Mouse (Mus musculus) kidney, embryonic 16.5 days (tissue): ENCODE measurements around the gene Sorl1. TPM values are rescaled to one million over a fixed set of nuclear protein-coding genes. Genes with fewer than 3 reads are reported as not detected.

Experiments
- ATAC-seq: fragments of 200-750 bp; cut with Nextera tagmentation; 2 replicates; pipeline ENCODE4 v1.8.0; 2017; ENCODE audit warnings: moderate TSS enrichment; ENCODE audit not compliant: low FRiP score, low TSS enrichment
- H3K27ac ChIP-seq: fragments of 300-500 bp; sonication (generic); 2 replicates; pipeline ENCODE4 v1.5.1; 2014; ENCODE audit warnings: low read length
- H3K27me3 ChIP-seq: fragments of 300-500 bp; sonication (generic); 2 replicates; pipeline ENCODE4 v1.6.1; 2014; ENCODE audit warnings: low read length, control low read depth, mixed read lengths; ENCODE audit not compliant: insufficient read depth
- H3K36me3 ChIP-seq: fragments of 300-500 bp; sonication (generic); 2 replicates; pipeline ENCODE4 v1.6.1; 2014; ENCODE audit warnings: low read length, control low read depth, mixed read lengths; ENCODE audit not compliant: insufficient read depth
- H3K4me1 ChIP-seq: fragments of 300-500 bp; sonication (generic); 2 replicates; pipeline ENCODE4 v1.6.1; 2014; ENCODE audit warnings: low read length, control low read depth, mixed read lengths; ENCODE audit not compliant: insufficient read depth
- H3K4me2 ChIP-seq: fragments of 300-500 bp; sonication (generic); replicated peaks from 2 replicates; pipeline ENCODE4 v1.6.1; 2014; ENCODE audit warnings: low read depth, low read length
- H3K4me3 ChIP-seq: fragments of 300-500 bp; sonication (generic); 2 replicates; pipeline ENCODE4 v1.5.1; 2014; ENCODE audit warnings: mild to moderate bottlenecking, low read length
- H3K9ac ChIP-seq: fragments of 300-500 bp; sonication (generic); replicated peaks from 2 replicates; pipeline ENCODE4 v1.6.1; 2014; ENCODE audit warnings: low read length
- H3K9me3 ChIP-seq: fragments of 300-500 bp; sonication (generic); 2 replicates; pipeline ENCODE4 v1.6.1; 2016; ENCODE audit warnings: low read length, control low read depth
- WGBS: fragments of 180-500 bp; shearing (Covaris S2); extraction: QIAGEN DNeasy Blood & Tissue Kit; methylation state at CpG from one replicate; pipeline ENCODE4 v1.1.7; 2014; 5-methylcytosine and 5-hydroxymethylcytosine counted together
- polyA plus RNA-seq: library from polyadenylated mRNA; unstranded; fragments of >200 nt; fragmentation: Nextera tagmentation; extraction: Ambion mirVana; gene quantifications from 2 replicates; pipeline ENCODE4 v1.2.1, GENCODE M21; 2015

The Sorl1 gene
- polyA plus RNA-seq, 1 experiment from 2014 or later: 12.5 TPM

DNA sequence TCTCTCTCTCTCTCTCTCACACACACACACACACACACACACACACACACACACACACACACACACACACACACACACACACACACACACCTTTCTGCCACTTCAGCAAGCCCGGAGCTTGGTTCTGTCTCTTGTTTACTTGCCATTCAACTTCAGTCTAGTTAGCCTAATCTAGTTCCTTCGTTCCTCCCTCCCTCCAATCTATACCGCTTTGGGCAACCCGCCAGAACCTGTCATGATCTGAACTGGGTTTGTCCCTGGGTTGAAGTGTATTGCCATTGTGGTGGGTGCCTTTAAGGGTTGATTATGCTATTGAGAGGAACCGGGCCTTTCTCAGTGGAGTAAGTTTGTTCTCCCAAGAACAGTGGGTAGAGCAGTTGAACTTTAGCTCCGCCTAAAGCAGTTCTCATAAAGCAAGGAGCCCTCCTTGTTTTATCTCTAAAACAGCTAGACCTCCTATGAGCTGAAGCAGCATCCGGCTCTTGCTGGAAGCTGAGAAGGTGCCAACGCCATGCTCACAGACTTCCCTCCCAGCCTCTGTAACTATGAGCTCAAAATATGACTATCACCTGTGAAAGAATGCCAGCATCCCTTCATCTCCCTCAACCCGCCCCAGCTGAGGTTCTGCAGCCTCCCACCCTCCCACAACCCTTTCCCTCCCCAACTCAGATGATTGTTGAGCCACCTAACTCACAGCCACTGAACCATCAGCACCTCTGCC lies 1.3 kb upstream of the Sorl1 start:
- Histone ChIP-seq H3K36me3 (no peaks in the 10 kb centered on the region), H3K27me3 (no peaks in the 10 kb centered on the region), H3K27ac (no peak overlapping the region), H3K9me3 (no peaks in the 10 kb centered on the region), H3K9ac (no peak overlapping the region), H3K4me1 (peaks cover 22% of the 10 kb centered on the region), H3K4me2 (no peak overlapping the region), H3K4me3 (no peak overlapping the region)
- no peak for ATAC-seq
- WGBS: 85% methylated on average over 9 of the region's 9 CpGs

DNA sequence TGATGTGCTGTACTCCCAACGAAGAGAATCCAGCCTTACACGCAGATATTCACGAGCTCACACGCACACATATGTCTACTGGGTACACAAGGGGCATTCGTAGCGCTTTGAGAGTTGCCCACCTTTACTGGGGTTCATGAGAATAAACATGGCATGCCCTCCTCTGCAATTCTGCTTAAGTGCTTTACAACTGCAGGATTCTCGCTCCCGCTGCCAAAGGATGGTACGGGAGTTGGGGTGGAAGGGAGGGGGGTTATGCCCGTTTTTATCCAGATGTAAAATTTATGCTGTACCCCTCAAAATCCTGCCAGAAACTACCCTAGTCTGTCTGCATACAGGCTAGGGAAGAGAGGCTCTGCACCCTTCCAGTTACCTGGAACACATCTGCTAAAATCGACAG lies 893 bp downstream of the Sorl1 start:
- H3K9ac ChIP-seq: peak overlapping the region; percentile 87
- H3K36me3 ChIP-seq: no peaks in the 10 kb centered on the region
- peaks cover 22% of the 10 kb centered on the region for H3K4me1 ChIP-seq
- H3K4me3 ChIP-seq: peak overlapping the region; percentile 83
- H3K9me3 ChIP-seq: no peaks in the 10 kb centered on the region
- no peaks in the 10 kb centered on the region for H3K27me3 ChIP-seq
- no peak for ATAC-seq
- peak overlapping the region; percentile 97 for H3K4me2 ChIP-seq
- WGBS: 29% methylated on average over 11 of the region's 11 CpGs
- no peak overlapping the region for H3K27ac ChIP-seq

DNA sequence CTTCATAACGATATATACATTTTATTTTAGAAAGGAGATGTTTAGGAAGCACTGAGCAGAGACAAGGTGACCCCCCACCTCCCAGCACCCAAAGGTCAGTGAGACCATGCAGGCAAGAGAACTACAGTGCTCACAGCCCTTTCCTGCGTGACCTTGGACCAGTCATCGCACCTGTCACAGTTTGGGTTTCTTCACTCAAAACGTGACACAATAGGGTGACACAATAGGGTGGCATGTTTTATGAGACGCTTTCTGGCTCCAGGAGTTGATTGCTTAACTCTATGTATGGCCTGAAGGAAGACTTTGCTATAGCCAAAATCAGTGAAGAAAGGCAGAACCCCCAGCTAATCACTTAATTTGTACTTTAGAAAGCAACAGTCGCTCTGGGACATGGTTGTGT lies 1.7 kb downstream of the Sorl1 start:
- Histone ChIP-seq H3K36me3 (no peaks in the 10 kb centered on the region), H3K4me1 (peaks cover 22% of the 10 kb centered on the region), H3K27ac (no peak overlapping the region), H3K27me3 (no peaks in the 10 kb centered on the region), H3K4me3 (peak overlapping the region; percentile 83; the same call in 1 of the 2 replicates), H3K9ac (no peak overlapping the region), H3K4me2 (peak overlapping the region; percentile 97), H3K9me3 (no peaks in the 10 kb centered on the region)
- 79% methylated on average over 6 of the region's 6 CpGs for WGBS
- no peak for ATAC-seq

DNA sequence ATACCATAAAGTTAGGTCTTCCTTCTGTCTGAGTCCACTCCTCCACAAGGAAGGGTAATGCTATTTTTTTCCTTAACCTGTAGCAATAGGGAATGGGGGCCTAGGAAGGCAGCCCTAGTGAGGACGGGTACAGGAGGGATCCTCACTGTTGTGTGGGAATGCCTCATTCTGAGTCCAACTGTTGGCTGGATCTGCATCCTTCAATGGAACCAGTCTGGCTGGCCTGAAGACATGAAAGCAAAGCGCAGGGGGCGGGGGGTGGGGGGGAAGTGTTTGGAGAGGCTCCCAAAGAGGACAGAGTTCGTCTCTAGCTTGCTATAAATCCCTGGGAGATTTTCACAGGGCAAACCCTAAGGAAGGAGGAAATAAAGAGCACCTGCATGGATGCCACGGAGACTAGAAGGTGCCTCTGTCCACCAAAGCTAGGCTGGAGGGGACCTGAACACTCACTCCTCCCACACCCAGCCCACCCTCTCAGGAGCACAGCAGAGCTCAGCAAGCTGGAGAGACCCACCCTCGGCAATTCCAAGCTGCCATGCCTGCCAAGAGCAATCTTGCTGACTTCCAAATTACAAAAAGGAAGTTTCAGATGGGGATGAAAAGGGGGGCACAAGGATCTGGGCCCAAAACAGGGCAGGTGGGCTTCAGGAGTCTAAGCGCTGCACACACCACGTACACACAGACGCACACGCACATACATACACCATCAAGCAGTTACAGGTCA lies 2.3 kb downstream of the Sorl1 start:
- Histone ChIP-seq H3K9me3 (no peaks in the 10 kb centered on the region), H3K9ac (no peak overlapping the region), H3K36me3 (no peaks in the 10 kb centered on the region), H3K27ac (no peak overlapping the region), H3K27me3 (no peaks in the 10 kb centered on the region), H3K4me2 (peak overlapping the region; percentile 97; the same call in 1 of the 2 replicates), H3K4me3 (no peak overlapping the region), H3K4me1 (peaks cover 26% of the 10 kb centered on the region)
- 79% methylated on average over 10 of the region's 10 CpGs for WGBS
- ATAC-seq: no peak

DNA sequence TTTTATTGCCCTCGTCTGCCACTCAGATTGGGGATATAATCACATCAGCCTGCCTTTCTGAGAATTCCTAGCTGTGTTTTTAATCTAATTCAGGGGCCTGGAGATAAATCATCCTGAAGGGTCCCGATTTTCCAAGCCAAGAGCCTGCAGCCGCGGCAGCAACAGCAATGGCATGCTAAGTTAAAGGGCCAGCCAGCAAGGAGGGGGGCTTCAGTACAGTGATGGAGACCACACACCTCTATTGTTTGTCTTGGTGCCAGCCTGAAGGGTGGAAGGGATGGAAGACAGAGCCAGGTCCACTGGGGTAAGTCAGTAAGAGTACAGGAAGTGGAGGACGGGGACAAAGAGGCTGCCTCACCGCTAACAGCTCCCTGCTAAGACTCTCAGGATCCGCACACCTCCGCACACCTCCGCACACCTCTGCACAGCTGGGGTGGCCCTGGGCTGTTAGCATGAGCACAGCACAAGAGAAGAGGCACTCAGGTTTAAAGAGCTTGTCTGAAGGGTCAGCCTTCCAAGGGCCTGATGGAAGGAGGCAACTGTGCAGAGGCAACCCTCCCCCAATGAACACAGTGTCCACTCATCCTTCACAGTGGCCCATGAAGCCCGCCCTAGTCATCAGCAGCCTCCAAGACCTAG lies 7.6 kb downstream of the Sorl1 start:
- Histone ChIP-seq H3K36me3 (no peaks in the 10 kb centered on the region), H3K27me3 (no peaks in the 10 kb centered on the region), H3K4me2 (no peak overlapping the region), H3K4me3 (no peak overlapping the region), H3K27ac (no peak overlapping the region), H3K4me1 (peaks cover 32% of the 10 kb centered on the region), H3K9me3 (no peaks in the 10 kb centered on the region), H3K9ac (no peak overlapping the region)
- 41% methylated on average over 10 of the region's 10 CpGs for whole genome bisulfite sequencing
- peak; percentile 52 for ATAC-seq

DNA sequence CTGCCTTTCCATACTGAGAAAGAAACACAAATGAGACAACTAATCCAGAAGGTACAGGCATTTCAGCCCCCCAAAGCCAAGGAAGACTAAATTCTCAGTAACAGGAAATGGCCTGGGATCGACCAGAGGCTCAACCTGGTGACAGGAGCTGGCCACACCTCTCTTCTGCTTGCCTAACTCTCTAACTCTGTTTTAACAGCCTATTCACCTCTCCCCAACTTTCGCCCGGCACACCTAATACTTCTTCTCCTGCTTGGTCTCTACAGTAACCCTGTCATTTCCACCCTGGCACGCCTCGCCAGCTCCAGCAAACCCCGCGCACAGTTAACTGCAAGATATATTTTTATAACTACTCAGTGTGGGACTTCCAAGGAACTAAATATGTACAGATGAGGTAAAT lies 9.0 kb downstream of the Sorl1 start:
- no peak overlapping the region for H3K4me3 ChIP-seq
- ATAC-seq: no peak
- WGBS: 51% methylated on average over 7 of the region's 7 CpGs
- peaks cover 37% of the 10 kb centered on the region for H3K4me1 ChIP-seq
- H3K9ac ChIP-seq: no peak overlapping the region
- no peaks in the 10 kb centered on the region for H3K36me3 ChIP-seq
- H3K4me2 ChIP-seq: no peak overlapping the region
- no peaks in the 10 kb centered on the region for H3K9me3 ChIP-seq
- no peaks in the 10 kb centered on the region for H3K27me3 ChIP-seq
- H3K27ac ChIP-seq: no peak overlapping the region; the same call in 1 of the 2 replicates

DNA sequence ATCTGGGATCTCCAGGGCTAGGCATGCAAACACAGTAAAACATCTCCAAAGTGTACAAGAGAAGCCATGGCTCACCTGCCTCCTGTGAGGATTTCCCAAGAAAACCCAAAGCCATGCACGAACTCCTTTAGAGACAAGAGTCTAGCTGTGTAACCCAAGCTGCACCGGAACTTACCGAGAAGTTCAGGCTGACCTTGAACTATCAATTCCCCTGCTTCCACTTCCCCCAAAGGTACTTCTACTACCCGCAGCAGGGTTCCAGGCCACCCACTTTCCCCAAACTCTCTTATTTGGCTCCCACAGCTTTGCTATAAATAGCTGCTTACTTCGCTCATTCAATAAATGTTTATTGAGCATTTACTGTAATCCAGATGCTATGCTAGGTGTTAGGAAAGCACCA lies 10.8 kb downstream of the Sorl1 start:
- no peaks in the 10 kb centered on the region for H3K36me3 ChIP-seq
- no peaks in the 10 kb centered on the region for H3K9me3 ChIP-seq
- 88% methylated on average over 5 of the region's 5 CpGs for WGBS
- no peak overlapping the region for H3K9ac ChIP-seq
- H3K4me1 ChIP-seq: peaks cover 54% of the 10 kb centered on the region
- H3K27me3 ChIP-seq: no peaks in the 10 kb centered on the region
- no peak overlapping the region for H3K27ac ChIP-seq
- no peak overlapping the region for H3K4me3 ChIP-seq
- H3K4me2 ChIP-seq: no peak overlapping the region
- ATAC-seq: no peak

DNA sequence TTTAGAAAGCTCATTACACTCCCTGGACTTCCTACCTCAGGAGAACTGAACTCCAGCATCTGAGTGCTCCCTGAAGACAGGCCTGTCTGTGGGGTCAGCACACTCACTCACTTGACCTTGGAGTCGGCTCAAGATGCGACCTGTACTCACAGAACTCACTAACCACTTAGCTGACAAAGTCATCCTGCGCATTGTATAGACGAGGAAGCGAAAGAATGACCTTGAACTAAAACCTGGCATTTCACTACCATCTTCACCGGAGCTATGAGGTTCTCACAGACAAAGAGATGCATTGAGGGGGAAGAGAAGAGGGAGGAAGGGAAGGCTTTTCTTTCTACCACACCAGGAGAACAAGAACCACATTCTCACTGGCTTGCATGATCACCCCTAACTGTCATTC lies 11.4 kb downstream of the Sorl1 start:
- ATAC-seq: no peak
- Histone ChIP-seq H3K27me3 (no peaks in the 10 kb centered on the region), H3K36me3 (no peaks in the 10 kb centered on the region), H3K4me3 (no peak overlapping the region), H3K9me3 (no peaks in the 10 kb centered on the region), H3K4me1 (peaks cover 60% of the 10 kb centered on the region), H3K9ac (no peak overlapping the region), H3K4me2 (no peak overlapping the region), H3K27ac (no peak overlapping the region)
- 88% methylated on average over 6 of the region's 6 CpGs for WGBS

DNA sequence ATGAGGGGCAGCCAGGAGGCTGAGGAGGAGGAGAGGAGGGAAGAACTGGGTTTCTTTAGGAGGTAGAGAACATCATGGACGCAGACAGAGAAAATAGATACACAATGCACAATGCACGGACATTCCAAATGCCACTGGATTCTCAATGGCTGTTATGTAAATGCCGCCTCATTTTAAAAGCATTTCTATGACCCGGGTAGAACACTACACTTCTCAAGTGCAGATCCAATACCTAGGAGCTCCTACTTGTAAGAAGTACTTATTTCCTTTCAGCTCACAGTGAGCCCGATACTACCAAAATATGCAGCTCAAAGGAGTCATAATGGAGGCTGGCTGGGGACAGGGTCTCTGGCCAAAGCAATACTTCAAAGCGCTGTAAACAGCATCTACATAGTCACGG lies 12.8 kb downstream of the Sorl1 start:
- no peak overlapping the region for H3K9ac ChIP-seq
- no peaks in the 10 kb centered on the region for H3K9me3 ChIP-seq
- H3K4me3 ChIP-seq: no peak overlapping the region
- H3K4me1 ChIP-seq: peaks cover 58% of the 10 kb centered on the region
- H3K4me2 ChIP-seq: no peak overlapping the region
- no peak for ATAC-seq
- 86% methylated on average over 7 of the region's 7 CpGs for WGBS
- no peaks in the 10 kb centered on the region for H3K27me3 ChIP-seq
- H3K27ac ChIP-seq: peak overlapping the region; percentile 95
- H3K36me3 ChIP-seq: no peaks in the 10 kb centered on the region
